Mouse (Mus musculus) fat pad, adult 2 months (tissue): ENCODE results near the gene Prkcb.

Experiments
- DNase-seq: peaks from one replicate; pipeline ENCODE4 v3.0.0-alpha.2; 2011; ENCODE audit warnings: low read depth, low spot score; ENCODE audit errors: extremely low read depth

The Prkcb gene

GRCm38 (mm10) chr7:122499743-122500597 is 211.4 kb downstream of the Prkcb start:
- DNase-seq: no peak

GRCm38 (mm10) chr7:122506467-122506866 is 217.9 kb downstream of the Prkcb start:
- no peak for DNase-seq

GRCm38 (mm10) chr7:122509903-122510302 is 221.4 kb downstream of the Prkcb start:
- no peak for DNase-seq

GRCm38 (mm10) chr7:122512430-122512966 is 223.9 kb downstream of the Prkcb start:
- no peak for DNase-seq

GRCm38 (mm10) chr7:122520850-122521638 is 232.5 kb downstream of the Prkcb start:
- DNase-seq: no peak

- DNase-seq: no peak
These were observed 239.7 kb downstream of the Prkcb start for GRCm38 (mm10) chr7:122528201-122528600.

- no peak for DNase-seq
These were observed 240.1 kb downstream of the Prkcb start for GRCm38 (mm10) chr7:122528646-122529045.

GRCm38 (mm10) chr7:122533566-122534360 is 245.2 kb downstream of the Prkcb start:
- DNase-seq: no peak

- DNase-seq: no peak
These were observed 256.1 kb downstream of the Prkcb start for GRCm38 (mm10) chr7:122544616-122545015.

GRCm38 (mm10) chr7:122556575-122557140 is 268.1 kb downstream of the Prkcb start:
- no peak for DNase-seq

GRCm38 (mm10) chr7:122558085-122558811 is 269.7 kb downstream of the Prkcb start:
- DNase-seq: no peak

- no peak for DNase-seq
These were observed 270.4 kb downstream of the Prkcb start for GRCm38 (mm10) chr7:122558912-122559311.

GRCm38 (mm10) chr7:122562586-122562985 is 274.0 kb downstream of the Prkcb start:
- DNase-seq: no peak

- no peak for DNase-seq
These were observed 276.8 kb downstream of the Prkcb start for GRCm38 (mm10) chr7:122565371-122565770.

- no peak for DNase-seq
These were observed 277.5 kb downstream of the Prkcb start for GRCm38 (mm10) chr7:122566011-122566410.

GRCm38 (mm10) chr7:122568787-122569186 is 280.2 kb downstream of the Prkcb start:
- DNase-seq: no peak

- no peak for DNase-seq
These were observed 281.9 kb downstream of the Prkcb start for GRCm38 (mm10) chr7:122570407-122570806.

GRCm38 (mm10) chr7:122573101-122573635 is 284.6 kb downstream of the Prkcb start:
- no peak for DNase-seq

GRCm38 (mm10) chr7:122574418-122574817 is 285.9 kb downstream of the Prkcb start:
- no peak for DNase-seq

- DNase-seq: no peak
These were observed 286.5 kb downstream of the Prkcb start for GRCm38 (mm10) chr7:122575056-122575455.
